Mouse (Mus musculus): ENCODE measurements around the gene Slc38a10.

Slc38a10 gene

GRCm38 (mm10) chr11:120151113-120151494, at the start of gene Slc38a10:
TSS of gene Slc38a10 (minus strand) at chr11:120151346.
- peak; percentile 100 for DNase-seq (ENCODE audit: low spot score)

GRCm38 (mm10) chr11:120200621-120201020, 49.5 kb upstream of the Slc38a10 start:
- no peak for DNase-seq (ENCODE audit: low spot score)

DNA sequence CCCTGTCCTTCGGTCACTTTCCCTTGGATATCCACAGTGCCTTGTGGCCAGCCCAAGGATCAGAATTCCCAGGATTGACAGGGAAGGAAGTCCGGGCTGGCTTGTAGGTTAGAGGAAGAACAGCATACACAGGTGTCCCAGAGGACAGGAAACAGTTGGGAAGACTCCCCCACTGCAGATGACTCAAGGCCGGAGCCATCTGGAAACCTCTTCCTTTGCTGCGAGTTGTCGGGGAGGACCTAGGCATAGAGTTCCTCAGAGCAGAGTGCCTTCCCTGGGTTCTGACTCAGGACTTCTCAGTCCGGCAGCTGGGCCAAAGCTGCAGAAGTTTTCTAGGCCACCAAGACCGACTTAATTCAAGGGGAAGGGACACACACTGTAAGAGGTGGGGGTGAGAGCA, 48.6 kb upstream of the Slc38a10 start:
- no peak for DNase-seq (ENCODE audit: low spot score)

GRCm38 (mm10) chr11:120198831-120199230, 47.7 kb upstream of the Slc38a10 start:
- no peak for DNase-seq (ENCODE audit: low spot score)

GRCm38 (mm10) chr11:120190526-120191412, 39.6 kb upstream of the Slc38a10 start:
- DNase-seq (ENCODE audit: low spot score): peak; percentile 33

DNA sequence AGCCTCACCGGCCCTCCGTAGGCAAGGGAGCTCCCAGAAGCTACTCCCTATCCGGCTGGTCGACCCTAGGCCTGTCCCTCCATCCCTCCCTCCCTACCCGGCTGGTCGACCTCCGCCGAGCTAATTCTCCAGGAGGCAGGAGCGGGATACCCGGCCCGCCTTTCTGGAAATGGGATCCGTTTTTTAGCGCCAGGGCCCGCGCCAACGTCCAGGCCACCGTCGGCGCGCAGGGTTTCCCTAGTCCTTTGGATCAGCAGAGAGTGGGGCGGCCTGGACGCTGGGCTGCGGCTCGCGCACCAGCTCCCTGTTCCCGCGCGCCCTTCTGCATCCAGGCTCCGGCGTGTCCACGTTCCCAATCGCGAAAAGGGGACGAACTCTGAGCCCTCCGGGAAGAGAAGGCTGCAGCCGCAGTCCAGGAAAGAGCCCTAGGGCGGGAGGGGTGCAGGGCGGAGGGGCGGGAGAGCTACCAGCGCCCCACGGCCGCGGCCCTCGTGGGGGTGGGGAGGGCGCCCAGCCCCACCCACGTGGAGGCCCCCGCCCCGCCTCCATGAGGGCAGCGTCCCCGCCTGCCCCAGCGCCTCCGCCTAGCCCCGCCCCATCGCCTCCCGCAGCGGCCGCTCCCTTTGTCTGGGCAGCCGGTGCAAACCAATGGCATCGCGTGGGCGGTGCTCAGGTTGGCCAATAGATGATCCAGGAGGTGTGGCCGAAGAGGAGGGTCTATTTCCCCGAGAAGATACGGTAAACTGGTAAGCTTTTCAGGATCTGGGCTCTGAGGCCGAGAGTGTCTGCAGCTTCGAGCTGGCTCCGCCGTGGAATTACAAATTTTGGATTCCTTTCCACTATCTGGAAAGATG, 38.5 kb upstream of the Slc38a10 start:
- DNase-seq (ENCODE audit: low spot score): peak; percentile 99

- peak; percentile 76 for DNase-seq (ENCODE audit: low spot score)
Observed at GRCm38 (mm10) chr11:120188481-120189441, 37.6 kb upstream of the Slc38a10 start.

DNA sequence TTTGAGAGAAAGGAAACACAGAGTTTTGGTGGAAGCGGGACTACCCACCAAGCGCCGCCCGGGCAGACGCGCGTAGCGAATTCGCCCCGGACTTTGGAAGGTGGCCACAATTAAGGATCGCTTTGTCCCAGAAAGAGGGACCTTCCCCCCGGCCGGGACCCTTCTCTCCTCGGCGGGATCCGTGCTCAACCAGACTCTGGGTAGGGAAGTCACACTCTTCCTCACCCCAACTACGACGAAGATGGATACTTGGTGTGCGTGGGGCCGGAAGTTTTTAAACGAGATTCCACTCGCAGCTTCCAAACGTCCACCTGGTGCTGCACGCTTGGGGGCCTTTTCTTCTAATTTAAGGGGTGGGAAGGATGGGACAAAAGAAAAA, 36.9 kb upstream of the Slc38a10 start:
- DNase-seq (ENCODE audit: low spot score): no peak

GRCm38 (mm10) chr11:120187236-120188101, 36.3 kb upstream of the Slc38a10 start:
- DNase-seq (ENCODE audit: low spot score): peak; percentile 54

DNA sequence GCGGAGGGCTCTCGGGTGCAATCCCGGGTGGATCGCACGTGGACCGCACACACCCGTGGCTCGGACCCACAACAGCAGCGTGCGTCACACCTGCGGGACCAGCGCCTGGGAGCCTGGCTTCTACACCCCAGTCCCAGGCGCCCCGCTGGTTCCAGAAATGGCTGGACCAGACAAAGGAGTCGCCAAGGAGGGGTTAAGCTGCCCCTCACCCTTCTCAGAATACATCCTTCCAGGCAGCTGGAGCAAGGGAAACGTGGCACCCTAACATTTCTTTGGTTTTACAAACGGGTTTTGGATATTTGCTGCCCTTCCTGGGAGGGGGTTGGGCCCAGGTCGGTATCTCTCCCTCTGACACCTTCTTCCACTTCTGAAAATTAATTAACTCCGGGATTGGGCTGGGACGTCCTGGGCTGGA, 35.7 kb upstream of the Slc38a10 start:
- no peak for DNase-seq (ENCODE audit: low spot score)

- DNase-seq (ENCODE audit: low spot score): no peak
Observed at GRCm38 (mm10) chr11:120186145-120186740, 35.1 kb upstream of the Slc38a10 start.

- no peak for DNase-seq (ENCODE audit: low spot score)
Observed at GRCm38 (mm10) chr11:120185316-120186141, 34.4 kb upstream of the Slc38a10 start.

DNA sequence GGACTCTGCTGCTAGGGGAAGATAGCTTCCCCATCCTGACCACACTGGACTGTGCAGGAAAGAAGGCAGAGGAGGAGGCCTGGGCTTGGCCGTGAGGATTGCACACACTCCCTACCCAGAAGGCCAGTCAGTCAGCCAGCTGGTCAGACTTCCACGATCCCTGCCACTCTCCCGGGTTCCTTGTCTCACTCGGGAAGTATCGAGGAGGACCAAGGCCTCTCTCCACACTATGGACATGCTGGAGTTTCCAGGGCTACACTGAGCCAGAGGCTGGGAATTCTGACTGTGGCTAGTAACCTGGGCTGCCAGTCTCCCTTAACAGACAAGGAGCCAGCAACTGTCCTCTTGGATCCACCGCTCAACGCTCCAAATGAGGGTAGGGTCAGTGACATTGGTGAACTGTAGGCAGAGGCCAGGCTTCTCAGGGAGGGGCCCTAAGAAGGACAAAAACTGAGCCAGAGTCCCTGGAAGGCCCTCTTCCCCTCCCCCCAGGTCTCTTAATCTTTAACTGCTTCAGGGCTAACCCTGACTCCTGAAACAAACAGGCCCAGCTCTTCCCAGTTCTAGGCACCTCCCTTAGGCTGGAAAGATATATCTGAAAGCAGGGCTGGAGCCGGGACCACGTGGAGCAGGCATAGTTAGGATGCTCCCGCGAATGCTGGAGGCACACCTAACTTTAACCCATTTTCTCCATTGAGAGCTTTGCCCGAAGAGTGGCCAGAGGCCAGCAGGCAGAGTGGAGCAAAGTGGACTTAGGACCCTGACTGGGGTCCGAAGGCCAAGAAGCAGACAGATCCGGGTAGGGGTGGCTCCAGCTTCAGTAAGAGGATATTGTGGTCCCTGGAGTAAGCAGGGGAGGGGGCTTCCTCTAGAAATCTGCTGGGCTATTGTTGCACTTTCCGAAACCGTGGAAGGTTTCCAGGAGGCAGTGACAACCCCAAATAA, 33.5 kb upstream of the Slc38a10 start:
- DNase-seq (ENCODE audit: low spot score): no peak

DNA sequence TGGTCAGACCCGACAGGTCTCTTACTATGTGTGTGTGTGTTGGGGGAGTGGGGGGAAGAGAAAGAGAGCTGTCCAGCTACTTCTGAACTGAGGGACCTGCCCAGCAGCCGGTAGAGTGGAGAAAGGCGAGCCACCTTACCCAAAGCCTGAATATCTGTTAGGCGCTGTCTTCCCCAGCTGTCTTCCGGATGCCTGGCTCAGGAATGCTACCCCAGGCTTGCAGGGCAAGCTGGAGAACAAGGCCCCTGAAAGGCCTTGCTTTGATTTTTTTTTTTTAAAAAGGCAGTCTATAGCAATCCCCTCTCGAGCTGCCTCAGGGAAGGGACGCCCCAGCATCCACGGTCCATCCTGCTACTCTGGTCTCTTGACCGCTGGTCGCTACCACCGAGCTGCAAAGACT, 32.6 kb upstream of the Slc38a10 start:
- DNase-seq (ENCODE audit: low spot score): no peak

DNA sequence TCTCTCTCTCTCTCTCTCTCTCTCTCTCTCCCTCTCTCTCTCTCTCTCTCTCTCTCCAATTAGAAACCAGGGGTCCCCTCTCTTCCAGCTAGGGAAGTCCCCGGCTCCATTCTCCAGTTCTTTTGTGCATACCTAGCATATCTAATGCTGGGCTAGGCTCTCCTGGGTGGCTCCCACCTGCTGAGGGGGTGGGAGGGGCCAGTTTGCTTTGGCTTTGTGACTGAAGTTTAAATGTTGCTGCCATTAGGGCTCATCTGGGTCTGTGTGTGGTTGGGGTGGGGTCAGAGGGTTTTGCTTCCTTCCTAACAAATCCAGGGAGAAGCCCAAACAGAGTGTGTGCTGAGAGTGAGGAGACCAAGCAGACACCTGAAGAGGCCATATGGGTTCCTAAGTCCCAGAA, 32.0 kb upstream of the Slc38a10 start:
- no peak for DNase-seq (ENCODE audit: low spot score)

DNA sequence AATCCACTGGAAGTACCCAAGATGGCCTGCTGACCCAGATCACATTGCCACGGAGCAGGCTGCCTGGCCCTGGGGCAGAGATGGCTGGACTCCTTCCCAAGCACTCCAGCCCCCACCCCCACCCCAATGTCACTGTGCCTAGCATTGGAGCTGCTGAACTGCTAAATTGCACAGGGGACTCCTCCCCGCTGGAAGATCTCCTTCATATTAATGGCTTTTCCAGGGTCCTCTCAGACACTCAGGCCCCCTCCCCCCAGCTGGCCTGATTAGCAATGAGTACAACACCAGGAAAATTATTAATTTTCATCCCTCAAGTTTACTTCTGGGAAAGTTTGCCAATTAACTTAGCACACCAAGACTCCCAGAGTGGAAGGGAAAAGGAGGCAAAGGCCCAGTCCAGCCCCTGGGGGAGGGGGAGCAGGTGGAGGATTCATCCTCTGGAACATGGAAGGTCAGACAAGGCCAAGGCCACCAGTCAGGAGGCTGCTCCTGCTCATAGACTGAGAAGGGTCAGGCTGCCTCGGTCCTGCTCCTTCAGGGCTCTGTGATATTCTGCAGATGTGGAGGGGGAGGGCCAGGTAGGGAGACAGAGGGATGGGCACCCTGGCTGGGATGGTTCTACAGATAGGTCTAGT, 31.4 kb upstream of the Slc38a10 start:
- DNase-seq (ENCODE audit: low spot score): no peak

GRCm38 (mm10) chr11:120181379-120181778, 30.2 kb upstream of the Slc38a10 start:
- no peak for DNase-seq (ENCODE audit: low spot score)

DNA sequence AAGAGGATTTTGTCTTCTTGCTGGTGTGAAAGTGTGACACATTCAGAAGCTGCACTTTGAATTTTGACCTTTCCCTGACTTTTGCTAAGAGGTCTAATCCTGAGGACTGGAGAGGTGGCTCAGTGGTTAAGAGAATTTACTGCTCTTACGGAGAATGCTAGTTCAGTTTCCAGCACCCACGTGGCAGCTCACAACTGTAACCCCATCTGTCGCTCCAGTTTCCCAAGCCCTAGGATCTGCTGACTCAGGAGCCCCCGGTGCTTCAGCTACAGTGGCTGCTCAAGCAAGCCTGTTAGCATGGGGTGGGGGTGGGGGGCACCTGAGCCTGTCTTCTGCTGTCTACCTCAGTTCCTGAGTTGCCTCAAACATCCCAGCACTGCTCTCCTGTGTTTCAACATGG, 28.2 kb upstream of the Slc38a10 start:
- DNase-seq (ENCODE audit: low spot score): no peak
